Mouse (Mus musculus) cerebellum, adult 2 months (tissue): ENCODE results near the gene Frem2.

Source experiments
- CTCF ChIP-seq: fragments of 200-500 bp; IDR thresholded peaks from 2 replicates; pipeline ENCODE4 v1.5.1; 2011; ENCODE audit warnings: low read depth, mild to moderate bottlenecking, control low read depth, low read length, moderate library complexity, borderline replicate concordance; ENCODE audit not compliant: insufficient read depth
- POLR2A ChIP-seq: fragments of 200-500 bp; IDR thresholded peaks from 2 replicates; pipeline ENCODE4 v1.6.1; 2011; ENCODE audit warnings: low read length, control low read depth, borderline replicate concordance; ENCODE audit not compliant: insufficient read depth

DNA sequence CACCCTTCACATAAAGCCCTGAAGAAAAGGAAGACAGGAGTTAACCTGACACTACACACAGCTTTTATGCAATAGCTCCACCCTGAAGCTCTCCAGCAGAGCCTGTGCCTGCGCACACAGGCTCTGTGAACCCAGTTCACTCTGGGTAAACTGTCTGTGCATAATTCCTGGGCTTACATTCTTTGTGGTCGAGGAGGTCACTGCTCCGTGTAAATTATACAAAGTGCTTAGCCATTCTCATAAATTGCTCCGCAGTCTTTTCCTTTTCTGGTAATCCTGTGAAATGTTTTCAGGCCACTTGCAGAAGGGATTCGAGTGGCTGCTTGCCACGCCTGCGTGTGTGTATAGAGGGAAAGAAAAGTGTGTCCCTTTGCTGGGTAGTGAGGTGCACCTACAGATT lies 92.6 kb downstream of the Frem2 start:
- no peak for TF ChIP-seq POLR2A
- no peak for TF ChIP-seq CTCF
